Mouse (Mus musculus) thymus, adult 18-20 months (tissue): ENCODE measurements around the gene Clcn6.
A peak's percentile ranks its signal among the peaks of the same experiment; 100 is the strongest.

Source experiments
- DNase-seq, 2 experiments: peaks; one replicate each; pipeline ENCODE4 v3.0.0; 2022; ENCODE audit warnings: mixed read lengths in 2 of 2

The Clcn6 gene

GRCm38 (mm10) chr4:148038600-148039253, at the start of gene Clcn6, which contains the start of gene Mthfr:
Clcn6 (minus strand) TSS chr4:148038821.
Mthfr (plus strand) TSS chr4:148039077.
- DNase-seq = peak; percentile 99

- peak; percentile 95 to 96 for DNase-seq
These were observed 49.4 kb upstream of the Clcn6 start, which contains the start of gene Agtrap for GRCm38 (mm10) chr4:148087907-148088527. Agtrap (minus strand) TSS chr4:148088031.

GRCm38 (mm10) chr4:148087091-148087906, 48.7 kb upstream of the Clcn6 start:
- DNase-seq = no peak

- no peak for DNase-seq
These were observed 47.3 kb upstream of the Clcn6 start for GRCm38 (mm10) chr4:148085907-148086305.

GRCm38 (mm10) chr4:148085131-148085906, 46.7 kb upstream of the Clcn6 start:
- peak in 1 of 2 experiments; percentile 57 for DNase-seq

- DNase-seq = no peak
These were observed 45.7 kb upstream of the Clcn6 start for GRCm38 (mm10) chr4:148084261-148084714.

GRCm38 (mm10) chr4:148083176-148083899, 44.7 kb upstream of the Clcn6 start:
- peak; percentile 47 to 70 for DNase-seq

- DNase-seq = peak; percentile 45 to 69
These were observed 43.8 kb upstream of the Clcn6 start for GRCm38 (mm10) chr4:148082257-148083044.

- DNase-seq = no peak
These were observed 42.6 kb upstream of the Clcn6 start for GRCm38 (mm10) chr4:148081201-148081600.

- no peak for DNase-seq
These were observed 42.0 kb upstream of the Clcn6 start for GRCm38 (mm10) chr4:148080597-148080973.

GRCm38 (mm10) chr4:148079944-148080596, 41.4 kb upstream of the Clcn6 start:
- DNase-seq = no peak

- DNase-seq = no peak
These were observed 40.6 kb upstream of the Clcn6 start for GRCm38 (mm10) chr4:148079212-148079611.

- DNase-seq = no peak
These were observed 37.3 kb upstream of the Clcn6 start for GRCm38 (mm10) chr4:148075881-148076280.

- peak; percentile 65 to 70 for DNase-seq
These were observed 36.6 kb upstream of the Clcn6 start for GRCm38 (mm10) chr4:148075259-148075658.

GRCm38 (mm10) chr4:148074521-148075189, 36.0 kb upstream of the Clcn6 start:
- DNase-seq = no peak

- DNase-seq = no peak
These were observed 32.9 kb upstream of the Clcn6 start for GRCm38 (mm10) chr4:148071508-148071907.

- no peak for DNase-seq
These were observed 31.1 kb upstream of the Clcn6 start for GRCm38 (mm10) chr4:148069602-148070218.

- no peak for DNase-seq
These were observed 28.7 kb upstream of the Clcn6 start for GRCm38 (mm10) chr4:148067346-148067745.

- no peak for DNase-seq
These were observed 27.8 kb upstream of the Clcn6 start for GRCm38 (mm10) chr4:148066401-148066744.
